Mouse (Mus musculus): ENCODE results near the gene Mpi.

DNA sequence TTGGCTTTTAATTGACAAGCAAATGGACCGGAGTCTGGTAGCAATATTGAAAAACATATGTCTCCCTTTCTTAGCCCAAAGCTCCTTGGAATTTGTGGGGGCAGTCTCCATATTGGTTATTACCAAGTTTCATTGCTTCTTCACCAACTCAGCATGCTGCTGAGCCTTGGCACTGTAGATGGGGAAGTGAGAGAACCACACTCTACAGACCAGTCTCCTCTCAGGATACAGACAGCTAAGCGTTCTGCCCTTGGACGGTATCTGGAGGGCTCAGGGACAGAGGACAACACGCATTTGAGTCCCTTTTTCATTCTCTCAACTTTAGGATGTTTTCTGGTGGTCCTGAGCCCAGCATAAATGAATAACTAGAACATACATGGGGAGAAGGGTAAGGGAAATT is 6.1 kb upstream of the Mpi start:
- TF ChIP-seq CTCF (conservative IDR thresholded peaks at IDR 0.05; ENCODE audit: insufficient read depth, insufficient read length, low read depth, low read length), result no peak
- no peak for TF ChIP-seq POLR2A (IDR thresholded peaks at IDR 0.05; ENCODE audit: low read depth, low read length)
